Mouse (Mus musculus): ENCODE data around the gene Gfod1.

Gfod1 gene

GRCm38 (mm10) chr13:43146515-43147258 is 157.3 kb downstream of the Gfod1 start:
- DNase-seq, result no peak

Measured in cerebellum, adult 8-10 months (tissue).